Mouse (Mus musculus) lung, postnatal 0 days (tissue): ENCODE data around the gene Dcaf10. TPM values are rescaled to one million over a fixed set of nuclear protein-coding genes. Genes with fewer than 3 reads are reported as not detected.

Experiments used
- ATAC-seq: fragments of 200-750 bp; cut with Nextera tagmentation; 2 replicates; pipeline ENCODE4 v1.8.0; 2017; ENCODE audit warnings: moderate library complexity
- DNase-seq: peaks from one replicate; pipeline ENCODE4 v3.0.0-alpha.2; 2016; ENCODE audit warnings: low spot score
- H3K27ac ChIP-seq: fragments of 300-500 bp; sonication (generic); 2 replicates; pipeline ENCODE4 v1.5.1; 2014; ENCODE audit warnings: antibody characterized with exemption, mild to moderate bottlenecking, low read length, mixed read lengths
- H3K27me3 ChIP-seq: fragments of 300-500 bp; sonication (generic); replicated peaks from 2 replicates; pipeline ENCODE4 v1.6.1; 2014; ENCODE audit warnings: low read length, mixed read lengths; ENCODE audit not compliant: insufficient read depth
- H3K36me3 ChIP-seq: fragments of 300-500 bp; sonication (generic); 2 replicates; pipeline ENCODE4 v1.6.1; 2014; ENCODE audit warnings: low read length, mixed read lengths; ENCODE audit not compliant: insufficient read depth
- H3K4me1 ChIP-seq: fragments of 300-500 bp; sonication (generic); 2 replicates; pipeline ENCODE4 v1.6.1; 2014; ENCODE audit warnings: antibody characterized with exemption, low read depth, low read length, mixed read lengths; ENCODE audit not compliant: insufficient read depth
- H3K4me2 ChIP-seq: fragments of 300-500 bp; sonication (generic); replicated peaks from 2 replicates; pipeline ENCODE4 v1.6.1; 2014; ENCODE audit warnings: low read depth, mild to moderate bottlenecking, low read length, moderate library complexity, mixed read lengths
- H3K4me3 ChIP-seq: fragments of 300-500 bp; sonication (generic); 2 replicates; pipeline ENCODE4 v1.5.1; 2014; ENCODE audit warnings: low read depth, low read length
- H3K9ac ChIP-seq: fragments of 300-500 bp; sonication (generic); replicated peaks from 2 replicates; pipeline ENCODE4 v1.6.1; 2014; ENCODE audit warnings: low read depth, mild to moderate bottlenecking
- H3K9me3 ChIP-seq: fragments of 300-500 bp; sonication (generic); 2 replicates; pipeline ENCODE4 v1.6.1; 2016; ENCODE audit warnings: low read length, mixed read lengths
- CTCF ChIP-seq: IDR thresholded peaks from 2 replicates; pipeline ENCODE4 v1.5.1; 2016; ENCODE audit warnings: antibody characterized with exemption, mild to moderate bottlenecking
- EP300 ChIP-seq: IDR thresholded peaks from 2 replicates; pipeline ENCODE4 v1.6.1; 2016; ENCODE audit warnings: antibody characterized with exemption, mild to moderate bottlenecking, control low read depth
- WGBS: fragments of 180-500 bp; shearing (Covaris S2); extraction: QIAGEN DNeasy Blood & Tissue Kit; methylation state at CpG from one replicate; pipeline ENCODE4 v1.1.7; 2014; 5-methylcytosine and 5-hydroxymethylcytosine counted together
- polyA plus RNA-seq: library from polyadenylated mRNA; unstranded; fragments of >200 nt; fragmentation: Nextera tagmentation; extraction: Ambion mirVana; gene quantifications from 2 replicates; pipeline ENCODE4 v1.2.1, GENCODE M21; 2015

Gene Dcaf10
- polyA plus RNA-seq, 1 experiment from 2014 or later = 12.3 TPM

DNA sequence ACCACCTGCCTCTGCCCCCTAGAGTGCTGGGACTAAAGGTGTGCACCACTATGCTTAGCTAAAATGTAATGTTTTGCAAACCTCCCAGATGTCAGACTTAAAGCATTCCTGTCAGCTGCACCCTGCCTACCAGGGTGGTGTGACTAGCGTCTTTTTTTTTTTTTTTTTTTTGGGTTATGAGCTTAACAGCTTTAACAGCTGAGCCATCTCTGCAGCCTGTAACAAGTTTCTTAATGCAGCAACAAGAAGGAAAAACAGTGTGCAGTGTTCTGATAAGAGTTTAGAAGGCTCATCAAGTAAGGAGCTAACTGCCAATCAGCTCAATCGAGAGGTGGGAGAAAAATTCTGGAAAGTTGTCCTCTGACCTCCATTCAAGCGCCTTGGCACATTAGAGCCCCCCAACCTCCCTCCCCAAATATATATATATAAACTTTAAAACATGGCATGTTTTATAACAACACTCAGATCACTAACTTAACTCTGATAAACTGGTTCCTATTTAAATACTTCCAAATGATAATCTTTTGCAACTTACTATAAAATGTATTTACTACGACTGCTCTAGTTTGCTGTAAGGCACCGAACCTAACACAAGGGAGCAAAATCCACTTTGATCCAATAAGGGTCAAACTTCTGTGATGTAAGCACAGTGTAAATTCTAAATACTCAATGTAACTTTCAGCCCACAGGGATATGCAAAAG is 65.3 kb downstream of the Dcaf10 start:
- H3K27me3 ChIP-seq = no peaks in the 10 kb centered on the region
- H3K4me1 ChIP-seq = 0 out of 2 replicates have a peak, but pooled peaks cover 7% of the 10 kb centered on the region
- peak overlapping the region; percentile 96 for H3K4me3 ChIP-seq
- H3K27ac ChIP-seq = peak overlapping the region; percentile 95
- H3K9me3 ChIP-seq = no peaks in the 10 kb centered on the region
- no peak for ATAC-seq
- 0 out of 2 replicates have a peak, but pooled peaks cover 4% of the 10 kb centered on the region for H3K36me3 ChIP-seq
- no peak for DNase-seq
- H3K4me2 ChIP-seq = peak overlapping the region; percentile 63
- TF ChIP-seq CTCF = no peak
- TF ChIP-seq EP300 = no peak
- peak overlapping the region; percentile 97 for H3K9ac ChIP-seq
- WGBS = 37% methylated on average over 5 of the region's 5 CpGs

DNA sequence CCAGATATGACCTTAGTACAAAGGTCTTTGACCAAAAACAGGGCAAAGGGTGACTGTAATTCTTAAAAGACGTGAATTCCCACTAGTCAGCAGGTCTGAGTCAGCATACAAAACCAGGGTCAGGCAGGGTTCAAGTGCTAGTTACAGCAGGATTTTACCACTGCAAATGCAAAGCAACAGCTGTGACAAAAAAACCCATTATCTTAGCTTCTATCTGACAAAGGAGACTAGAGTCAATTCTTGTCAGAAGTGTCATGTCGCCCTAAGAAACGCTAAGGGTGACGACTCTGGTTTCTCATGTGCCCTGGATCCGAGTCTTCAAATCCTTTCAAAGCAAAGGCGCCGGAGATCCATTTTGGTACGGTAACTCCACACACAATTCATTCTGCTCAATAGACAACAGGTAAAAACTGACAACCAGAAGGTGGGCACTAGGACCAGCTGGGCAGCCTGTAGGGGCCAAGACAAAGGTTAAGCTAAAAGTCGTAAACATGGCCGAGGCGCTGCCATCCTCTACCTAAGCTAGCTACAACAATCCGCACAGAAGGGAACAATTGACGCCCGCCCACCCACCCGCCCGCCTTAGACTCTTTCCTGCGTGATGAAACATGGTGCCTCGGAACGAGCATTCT is 65.9 kb downstream of the Dcaf10 start:
- Histone ChIP-seq H3K4me1 (0 out of 2 replicates have a peak, but pooled peaks cover 2% of the 10 kb centered on the region), H3K4me2 (peak overlapping the region; percentile 63), H3K4me3 (peak overlapping the region; percentile 96), H3K9me3 (no peaks in the 10 kb centered on the region), H3K9ac (peak overlapping the region; percentile 97), H3K27ac (peak overlapping the region; percentile 95), H3K27me3 (no peaks in the 10 kb centered on the region), H3K36me3 (0 out of 2 replicates have a peak, but pooled peaks cover 4% of the 10 kb centered on the region)
- under 1% methylated on average over 19 of the region's 19 CpGs for WGBS
- DNase-seq (peak; percentile 67), ATAC-seq (no peak; the same call in none of the 2 replicates)
- TF ChIP-seq CTCF (no peak), EP300 (0 out of 2 replicates have a peak, but pooled peaks have one; percentile 8)

DNA sequence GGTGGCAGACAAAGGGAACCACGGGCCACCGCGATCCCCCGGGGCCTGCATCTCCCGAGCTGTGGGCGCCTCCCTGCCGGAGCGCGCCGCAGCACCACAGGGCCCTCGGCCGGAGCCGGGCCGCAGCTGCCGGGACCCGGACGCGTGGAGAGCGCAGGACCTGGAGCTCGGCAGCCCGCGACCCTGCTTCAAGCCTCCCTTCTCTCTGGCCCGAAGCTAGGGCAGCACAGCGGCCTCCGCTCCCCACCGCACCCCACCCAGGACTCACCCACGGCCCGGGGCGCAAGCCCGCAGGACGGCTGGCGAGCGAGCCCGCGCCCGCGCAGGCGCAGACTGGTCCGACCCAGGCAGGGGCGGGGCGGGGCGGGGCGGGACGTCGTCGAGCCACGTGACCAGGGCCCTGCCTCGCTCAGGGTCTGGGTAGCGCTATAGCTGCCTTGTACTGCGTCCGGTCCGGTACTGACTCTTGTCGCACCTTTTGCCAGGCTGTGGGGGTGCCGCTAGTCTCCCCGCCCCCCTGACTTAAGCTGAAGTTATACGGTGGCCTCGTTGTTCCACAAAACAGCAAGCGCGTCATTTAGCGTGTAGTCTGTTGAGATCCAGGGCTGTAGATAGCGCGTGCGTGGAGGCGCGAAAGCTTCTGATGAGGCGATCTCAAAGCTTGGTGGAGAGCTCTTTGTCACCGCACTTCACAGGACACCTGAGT is 66.7 kb downstream of the Dcaf10 start, which contains the start of gene Slc25a51:
TSS of gene Slc25a51 (minus strand) at position 340 of the 706 bp plus-strand sequence.
- Histone ChIP-seq H3K4me1 (no peaks in the 10 kb centered on the region), H3K27me3 (no peaks in the 10 kb centered on the region), H3K4me3 (peak within 1 kb of the TSS; percentile 96), H3K9me3 (no peaks in the 10 kb centered on the region), H3K4me2 (peak within 1 kb of the TSS; percentile 63), H3K36me3 (0 out of 2 replicates have a peak, but pooled peaks cover 4% of the 10 kb centered on the region), H3K9ac (peak within 1 kb of the TSS; percentile 97), H3K27ac (peak within 1 kb of the TSS; percentile 95)
- DNase-seq (peak; percentile 98), ATAC-seq (peak; percentile 96)
- no peak; the same call in none of the 2 replicates for TF ChIP-seq CTCF
- TF ChIP-seq EP300 = peak; percentile 66
- under 1% methylated on average over 44 of the region's 67 CpGs for WGBS

DNA sequence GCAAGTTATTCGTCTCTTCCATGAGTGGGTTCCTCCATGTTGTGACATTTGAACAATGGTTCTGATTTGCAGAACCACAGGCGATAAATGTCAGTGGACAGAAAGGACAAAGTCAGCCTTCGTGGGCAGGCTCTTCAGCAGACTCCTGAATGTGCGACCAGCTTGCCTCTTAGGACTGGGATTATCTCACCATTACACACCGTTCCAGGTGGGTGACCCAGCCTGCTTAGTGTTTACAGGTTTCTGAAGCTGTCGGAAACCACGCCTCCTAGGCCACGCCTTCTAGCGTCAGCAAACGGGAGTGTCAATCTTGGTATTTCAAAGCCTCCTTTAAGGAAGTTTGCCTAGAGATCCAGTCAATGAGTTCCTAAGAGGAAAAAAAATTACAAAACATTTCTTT is 67.4 kb downstream of the Dcaf10 start:
- DNase-seq (peak; percentile 95), ATAC-seq (peak; percentile 69)
- Histone ChIP-seq H3K4me1 (no peaks in the 10 kb centered on the region), H3K4me2 (peak overlapping the region; percentile 63), H3K9ac (peak overlapping the region; percentile 97; the same call in 1 of the 2 replicates), H3K9me3 (no peaks in the 10 kb centered on the region), H3K4me3 (peak overlapping the region; percentile 96), H3K27me3 (no peaks in the 10 kb centered on the region), H3K36me3 (0 out of 2 replicates have a peak, but pooled peaks cover under 1% of the 10 kb centered on the region), H3K27ac (peak overlapping the region; percentile 95)
- TF ChIP-seq CTCF = peak; percentile 43
- peak; percentile 59 for TF ChIP-seq EP300
- WGBS = 2% methylated on average over 10 of the region's 10 CpGs

DNA sequence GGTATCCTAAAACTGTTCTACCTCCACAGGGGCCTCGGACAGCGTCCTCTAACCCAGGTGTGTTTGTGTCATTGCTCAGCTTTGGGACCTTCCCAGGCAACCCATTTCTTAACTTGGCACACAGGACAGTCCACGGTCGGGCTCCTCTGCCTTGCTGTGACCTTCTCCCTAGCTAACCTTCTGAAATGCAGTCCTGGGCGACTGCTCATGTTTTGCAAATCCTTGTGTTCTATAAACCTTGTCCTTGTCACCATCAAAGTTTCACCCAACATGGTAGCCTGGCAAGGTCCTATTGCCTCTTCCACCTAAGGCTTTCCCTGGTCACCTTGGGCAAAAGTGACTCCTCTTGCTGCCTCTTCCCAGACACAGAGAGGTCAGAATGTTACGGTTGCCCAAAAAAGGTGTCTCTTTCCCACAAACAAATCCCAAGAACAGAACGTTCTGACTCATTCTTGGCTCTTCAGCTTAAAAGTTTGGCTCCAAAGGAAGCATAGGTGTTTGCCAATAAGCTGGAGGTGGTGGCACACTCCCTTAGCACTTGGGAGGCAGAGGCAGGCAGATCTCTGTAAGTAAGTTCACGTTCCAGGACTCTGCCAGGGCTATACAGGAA is 69.4 kb downstream of the Dcaf10 start:
- H3K27ac ChIP-seq = no peak overlapping the region
- no peak overlapping the region for H3K9ac ChIP-seq
- TF ChIP-seq EP300 = 0 out of 2 replicates have a peak, but pooled peaks have one; percentile 20
- no peak for TF ChIP-seq CTCF
- WGBS = 88% methylated on average over 8 of the region's 8 CpGs
- H3K4me1 ChIP-seq = no peaks in the 10 kb centered on the region
- no peaks in the 10 kb centered on the region for H3K27me3 ChIP-seq
- DNase-seq = no peak
- H3K36me3 ChIP-seq = no peaks in the 10 kb centered on the region
- H3K4me2 ChIP-seq = no peak overlapping the region
- no peaks in the 10 kb centered on the region for H3K9me3 ChIP-seq
- no peak for ATAC-seq
- no peak overlapping the region for H3K4me3 ChIP-seq
